Mouse (Mus musculus) stomach, postnatal 0 days (tissue): ENCODE data around the gene Elp4. TPM values are rescaled to one million over a fixed set of nuclear protein-coding genes. Genes with fewer than 3 reads are reported as not detected.

Source experiments
- ATAC-seq: fragments of 200-750 bp; cut with Nextera tagmentation; 2 replicates; pipeline ENCODE4 v1.8.0; 2017; ENCODE audit not compliant: low FRiP score, low TSS enrichment
- DNase-seq: peaks from one replicate; pipeline ENCODE4 v3.0.0-alpha.2; 2016; ENCODE audit warnings: low spot score
- H3K27ac ChIP-seq: fragments of 300-500 bp; sonication (generic); replicated peaks from 2 replicates; pipeline ENCODE4 v1.5.1; 2014; ENCODE audit warnings: mild to moderate bottlenecking, control low read depth
- H3K27me3 ChIP-seq: fragments of 300-500 bp; sonication (generic); 2 replicates; pipeline ENCODE4 v1.6.1; 2014; ENCODE audit warnings: low read length; ENCODE audit not compliant: control insufficient read depth, insufficient read depth
- H3K36me3 ChIP-seq: fragments of 300-500 bp; sonication (generic); 2 replicates; pipeline ENCODE4 v1.6.1; 2014; ENCODE audit warnings: low read length, mixed read lengths; ENCODE audit not compliant: control insufficient read depth, insufficient read depth
- H3K4me1 ChIP-seq: fragments of 300-500 bp; sonication (generic); replicated peaks from 2 replicates; pipeline ENCODE4 v1.6.1; 2014; ENCODE audit warnings: antibody characterized with exemption; ENCODE audit not compliant: control insufficient read depth, insufficient read depth
- H3K4me2 ChIP-seq: fragments of 300-500 bp; sonication (generic); replicated peaks from 2 replicates; pipeline ENCODE4 v1.6.1; 2014; ENCODE audit warnings: low read depth, mild to moderate bottlenecking, control low read depth, moderate library complexity
- H3K4me3 ChIP-seq: fragments of 300-500 bp; sonication (generic); 2 replicates; pipeline ENCODE4 v1.5.1; 2014; ENCODE audit warnings: low read depth, low read length, control low read depth
- H3K9ac ChIP-seq: fragments of 300-500 bp; sonication (generic); 2 replicates; pipeline ENCODE4 v1.6.1; 2014; ENCODE audit warnings: mild to moderate bottlenecking, low read length, control low read depth, mixed read lengths
- H3K9me3 ChIP-seq: fragments of 300-500 bp; sonication (generic); 2 replicates; pipeline ENCODE4 v1.6.1; 2016; ENCODE audit warnings: low read length; ENCODE audit not compliant: control insufficient read depth
- CTCF ChIP-seq: IDR thresholded peaks from 2 replicates; pipeline ENCODE4 v1.5.1; 2016; ENCODE audit warnings: antibody characterized with exemption, low read depth, mild to moderate bottlenecking, moderate library complexity
- EP300 ChIP-seq: optimal IDR thresholded peaks from 2 replicates; pipeline ENCODE3; 2016; ENCODE audit warnings: antibody characterized with exemption
- WGBS: fragments of 180-500 bp; shearing (Covaris S2); extraction: QIAGEN DNeasy Blood & Tissue Kit; methylation state at CpG from one replicate; pipeline ENCODE4 v1.1.7; 2014; 5-methylcytosine and 5-hydroxymethylcytosine counted together
- polyA plus RNA-seq: library from polyadenylated mRNA; unstranded; fragments of >200 nt; fragmentation: Nextera tagmentation; extraction: Ambion mirVana; gene quantifications from 2 replicates; pipeline ENCODE4 v1.2.1, GENCODE M21; 2015

Elp4 gene
- polyA plus RNA-seq, 1 experiment from 2014 or later: 14.0 TPM

DNA sequence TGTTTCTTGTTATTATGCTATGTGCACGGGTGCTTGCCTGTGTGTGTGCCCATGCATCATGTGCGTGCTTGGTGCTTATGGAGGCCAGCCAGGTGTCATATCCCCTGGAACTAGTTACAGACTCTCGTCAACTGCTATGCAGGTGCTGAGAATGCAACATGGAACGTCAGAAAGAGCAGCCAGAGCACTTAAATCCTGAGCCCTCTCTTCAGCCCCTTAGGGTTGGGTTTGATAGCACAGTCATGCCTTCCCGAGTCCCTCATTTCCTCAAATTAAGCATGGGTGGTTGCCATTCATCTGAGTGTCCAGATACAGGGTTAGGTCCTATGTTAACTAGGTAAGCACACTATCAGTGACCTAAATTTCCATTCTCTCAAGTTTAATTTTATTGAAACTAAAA, 121.5 kb downstream of the Elp4 start:
- no peak for DNase-seq
- Histone ChIP-seq H3K4me1 (no peaks in the 10 kb centered on the region), H3K4me2 (no peak overlapping the region), H3K9ac (no peak overlapping the region), H3K27ac (no peak overlapping the region), H3K9me3 (no peaks in the 10 kb centered on the region), H3K36me3 (no peaks in the 10 kb centered on the region), H3K27me3 (no peaks in the 10 kb centered on the region), H3K4me3 (no peak overlapping the region)
- WGBS: 76% methylated on average over 5 of the region's 5 CpGs
- TF ChIP-seq EP300: no peak
- TF ChIP-seq CTCF: no peak
- ATAC-seq: no peak

DNA sequence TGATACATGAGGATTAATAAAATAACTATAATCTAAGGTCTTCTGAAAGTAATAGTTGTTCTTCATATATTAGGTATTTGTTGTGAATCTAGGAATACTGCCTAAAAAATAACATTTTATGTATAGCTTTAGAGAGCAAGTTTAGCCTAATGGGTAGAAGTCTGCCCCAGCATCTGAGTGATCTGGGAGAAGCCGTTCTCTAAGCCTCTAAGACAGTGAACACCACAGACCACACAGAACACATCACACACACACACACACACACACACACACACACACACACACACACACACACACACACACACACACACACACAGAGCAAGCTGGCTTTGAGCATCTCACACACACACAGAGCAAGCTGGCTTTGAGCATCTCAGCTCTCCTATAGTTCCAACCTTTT, 123.6 kb downstream of the Elp4 start:
- Histone ChIP-seq H3K36me3 (no peaks in the 10 kb centered on the region), H3K4me1 (no peaks in the 10 kb centered on the region), H3K27me3 (no peaks in the 10 kb centered on the region), H3K9ac (no peak overlapping the region), H3K4me2 (no peak overlapping the region), H3K27ac (no peak overlapping the region), H3K9me3 (no peaks in the 10 kb centered on the region), H3K4me3 (no peak overlapping the region)
- TF ChIP-seq EP300 (no peak), CTCF (no peak)
- DNase-seq (no peak), ATAC-seq (no peak)
- 58% methylated on average over 1 of the region's 1 CpGs for WGBS

DNA sequence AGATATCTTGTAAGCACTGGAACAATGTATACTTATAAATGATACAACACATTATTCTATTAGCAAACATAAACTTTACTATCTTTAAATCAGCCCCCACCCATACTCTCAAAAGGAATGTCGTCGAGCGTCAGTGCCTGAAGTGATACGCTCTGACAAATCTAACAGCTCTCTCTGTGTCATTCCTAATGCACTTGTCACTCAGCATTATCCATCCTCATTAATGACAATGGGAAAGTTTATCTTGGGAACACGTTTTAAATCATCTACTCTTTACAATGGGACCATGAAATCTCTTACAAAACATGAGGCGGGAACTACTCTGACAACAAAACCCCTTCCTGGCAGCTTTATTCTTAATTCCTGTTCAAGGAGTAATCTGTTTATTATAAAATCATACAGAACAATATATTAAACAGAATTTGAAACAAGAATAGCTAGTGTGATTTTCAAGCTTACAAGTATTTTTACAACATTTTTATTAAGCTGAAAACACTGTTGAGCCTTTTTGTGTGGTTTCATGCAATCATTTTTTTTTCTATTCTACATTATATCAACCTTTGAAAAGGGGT, 125.0 kb downstream of the Elp4 start:
- ATAC-seq (no peak), DNase-seq (no peak)
- TF ChIP-seq CTCF (no peak), EP300 (no peak)
- Histone ChIP-seq H3K9ac (no peak overlapping the region), H3K4me3 (no peak overlapping the region), H3K4me2 (no peak overlapping the region), H3K27me3 (no peaks in the 10 kb centered on the region), H3K9me3 (no peaks in the 10 kb centered on the region), H3K27ac (no peak overlapping the region), H3K36me3 (no peaks in the 10 kb centered on the region), H3K4me1 (no peaks in the 10 kb centered on the region)
- WGBS: 28% methylated on average over 6 of the region's 6 CpGs

DNA sequence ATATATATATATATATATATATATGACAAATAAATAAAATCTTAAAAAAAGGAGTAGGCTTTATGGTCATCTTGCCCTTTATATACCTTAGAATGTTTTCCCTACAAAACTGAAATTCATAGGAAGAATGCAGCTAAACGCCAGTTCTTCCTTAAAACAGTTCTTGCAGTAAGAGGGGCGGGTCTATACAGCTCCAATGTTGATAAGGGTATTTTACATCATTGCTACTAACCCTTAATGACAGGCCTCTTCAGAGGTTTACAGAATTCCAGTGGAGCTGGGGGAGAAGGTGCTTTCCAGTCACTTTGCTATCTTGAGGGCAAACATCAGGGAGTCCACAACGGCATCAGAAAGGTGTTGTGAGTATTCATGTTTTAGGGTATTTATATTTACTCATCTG, 133.1 kb downstream of the Elp4 start:
- no peaks in the 10 kb centered on the region for H3K27me3 ChIP-seq
- H3K9ac ChIP-seq: no peak overlapping the region
- no peak overlapping the region for H3K4me2 ChIP-seq
- ATAC-seq: no peak
- H3K4me1 ChIP-seq: no peaks in the 10 kb centered on the region
- 79% methylated on average over 3 of the region's 3 CpGs for WGBS
- H3K9me3 ChIP-seq: no peaks in the 10 kb centered on the region
- no peak overlapping the region for H3K27ac ChIP-seq
- H3K36me3 ChIP-seq: no peaks in the 10 kb centered on the region
- DNase-seq: no peak
- H3K4me3 ChIP-seq: no peak overlapping the region
- TF ChIP-seq EP300: no peak

DNA sequence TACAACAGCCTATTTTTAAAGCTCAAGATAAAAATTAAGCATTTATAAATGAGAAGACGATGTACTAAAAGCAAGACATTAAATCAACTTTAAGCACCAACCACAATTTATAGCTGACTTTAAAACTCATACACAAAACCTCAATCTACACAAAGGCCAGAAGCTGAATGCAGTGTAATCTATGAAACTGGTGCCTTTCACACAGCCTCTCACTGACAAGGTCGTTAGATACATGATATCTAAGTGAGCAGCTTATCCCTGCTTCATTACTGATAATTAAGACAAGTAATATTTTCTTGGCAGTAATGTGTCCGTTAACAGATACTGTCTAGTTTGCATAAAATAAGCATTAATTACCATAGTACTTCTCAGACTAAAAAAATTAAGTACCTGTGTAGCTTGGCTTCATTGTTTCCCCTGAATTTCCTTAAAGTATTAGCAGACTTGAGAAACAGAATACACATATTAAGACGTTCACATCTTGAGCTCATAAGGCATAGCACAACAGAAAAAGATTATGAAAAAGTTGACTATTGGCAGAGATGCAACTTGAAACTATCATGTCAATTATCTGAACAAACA, 134.5 kb downstream of the Elp4 start:
- no peak overlapping the region for H3K4me3 ChIP-seq
- WGBS: 78% methylated on average over 4 of the region's 4 CpGs
- H3K4me1 ChIP-seq: no peaks in the 10 kb centered on the region
- no peaks in the 10 kb centered on the region for H3K36me3 ChIP-seq
- H3K4me2 ChIP-seq: no peak overlapping the region
- DNase-seq: no peak
- H3K27me3 ChIP-seq: no peaks in the 10 kb centered on the region
- H3K9me3 ChIP-seq: no peaks in the 10 kb centered on the region
- TF ChIP-seq EP300: no peak
- TF ChIP-seq CTCF: no peak
- no peak overlapping the region for H3K27ac ChIP-seq
- ATAC-seq: no peak
- no peak overlapping the region for H3K9ac ChIP-seq

DNA sequence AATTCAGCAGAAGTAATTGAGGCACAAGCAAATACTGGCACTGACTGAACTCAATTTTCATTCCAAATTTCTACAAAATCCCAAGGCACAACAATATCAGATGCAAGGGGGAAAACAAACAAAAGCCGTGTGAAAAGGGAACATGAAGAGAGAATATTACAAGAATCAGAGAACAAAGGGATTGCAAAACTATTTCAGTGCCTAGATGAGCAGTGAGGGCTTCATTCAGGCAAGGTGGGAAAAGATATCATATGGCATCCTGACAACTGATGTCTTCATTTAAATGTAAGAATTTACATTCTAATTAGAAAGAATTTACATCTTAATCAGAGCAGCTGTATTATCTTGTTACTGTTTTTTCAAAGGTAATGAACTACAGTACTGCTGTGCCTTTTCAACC, 150.9 kb downstream of the Elp4 start:
- H3K4me3 ChIP-seq: no peak overlapping the region

More for the DNA sequence above, 150.9 kb downstream of the Elp4 start:
- Histone ChIP-seq H3K4me1 (no peaks in the 10 kb centered on the region), H3K9ac (no peak overlapping the region), H3K27ac (no peak overlapping the region), H3K4me2 (no peak overlapping the region), H3K9me3 (no peaks in the 10 kb centered on the region), H3K27me3 (no peaks in the 10 kb centered on the region), H3K36me3 (no peaks in the 10 kb centered on the region)
- DNase-seq (no peak), ATAC-seq (no peak)
- no peak for TF ChIP-seq EP300
- no peak for TF ChIP-seq CTCF
- 48% methylated on average over 1 of the region's 1 CpGs for WGBS
